11 mouse cellular contexts compared by ENCODE assay signal in genomic region chr17:80779782-80780181, GRCm38 (mm10). TPM values are rescaled to one million over a fixed set of nuclear protein-coding genes. Genes with fewer than 3 reads are reported as not detected.
A peak's percentile ranks its signal among the peaks of the same experiment; 100 is the strongest.
DNase-seq lines count a peak whose midpoint lies in the region; ATAC-seq and TF ChIP-seq lines count a peak whose summit lies in the region.
"Had no signal": no experiment of that assay in that cellular context is flagged by ENCODE, and none has a peak within 500 bp of the region (broad histone marks: within the 10 kb centered on the region; RNA-seq: fewer than 3 reads in every experiment).

No protein-coding gene starts in this region.

- no peaks in the 10 kb centered on the region for H3K4me1 ChIP-seq in heart, embryonic 10.5 days
- no peaks in the 10 kb centered on the region for H3K4me1 ChIP-seq in midbrain, postnatal 0 days (ENCODE audit: insufficient read depth, low read length)
- H3K4me1 ChIP-seq in midbrain, embryonic 16.5 days (ENCODE audit: control insufficient read depth, insufficient read depth, low read length) = no peaks in the 10 kb centered on the region
- H3K4me1 ChIP-seq in neural tube, embryonic 14.5 days (ENCODE audit: control insufficient read depth, insufficient read depth, low read length) = 0 out of 2 replicates have a peak, but pooled peaks cover 5% of the 10 kb centered on the region

- H3K4me2 ChIP-seq in midbrain, postnatal 0 days (ENCODE audit: low read depth, low read length, poor library complexity, severe bottlenecking) = no peak overlapping the region
- H3K4me2 ChIP-seq in midbrain, embryonic 16.5 days (ENCODE audit: low read length) = no peak overlapping the region
- H3K4me2 ChIP-seq in neural tube, embryonic 14.5 days (ENCODE audit: low read depth, low read length) = no peak overlapping the region
- H3K4me2 ChIP-seq: hindbrain, embryonic 14.5 days had no signal

- no peak overlapping the region for H3K9ac ChIP-seq in midbrain, postnatal 0 days (replicated peaks; ENCODE audit: low read length, poor library complexity, severe bottlenecking)
- no peak overlapping the region for H3K9ac ChIP-seq in midbrain, embryonic 16.5 days (ENCODE audit: low read depth, low read length)
- no peak overlapping the region for H3K9ac ChIP-seq in neural tube, embryonic 14.5 days (replicated peaks; ENCODE audit: low read depth, low read length)
- H3K9ac ChIP-seq: hindbrain, embryonic 14.5 days; liver, postnatal 0 days had no signal

- no peak overlapping the region for H3K4me3 ChIP-seq in heart, embryonic 10.5 days
- no peak overlapping the region for H3K4me3 ChIP-seq in midbrain, postnatal 0 days (ENCODE audit: low read depth, low read length)
- no peak overlapping the region for H3K4me3 ChIP-seq in midbrain, embryonic 16.5 days (ENCODE audit: low read depth, low read length)
- no peak overlapping the region for H3K4me3 ChIP-seq in neural tube, embryonic 14.5 days (ENCODE audit: low read depth, low read length)

- H3K27ac ChIP-seq in heart, embryonic 10.5 days = no peak overlapping the region
- no peak overlapping the region for H3K27ac ChIP-seq in midbrain, postnatal 0 days (ENCODE audit: low read depth, low read length)
- H3K27ac ChIP-seq in midbrain, embryonic 16.5 days (ENCODE audit: low read length) = no peak overlapping the region
- peak overlapping the region; percentile 40; the same call in 1 of the 2 replicates for H3K27ac ChIP-seq in neural tube, embryonic 14.5 days (ENCODE audit: low read depth, low read length)
- H3K27ac ChIP-seq: hindbrain, embryonic 14.5 days had no signal

- peak; percentile 98 for DNase-seq in heart, adult 11 months
- DNase-seq in heart, embryonic 10.5 days (ENCODE audit: low spot score) = no peak
- DNase-seq in midbrain, postnatal 0 days (ENCODE audit: low spot score) = peak; percentile 44
- peak; percentile 77 for DNase-seq in gastrocnemius, postnatal 14 days
- no peak for DNase-seq in layer of hippocampus, postnatal 36 days
- no peak for DNase-seq in thymus, postnatal 4 days
- DNase-seq: adrenal gland, adult 2 months; liver, postnatal 0 days had no signal

- H3K27me3 ChIP-seq in heart, embryonic 10.5 days (ENCODE audit: insufficient read depth, poor library complexity, severe bottlenecking) = no peaks in the 10 kb centered on the region
- H3K27me3 ChIP-seq in midbrain, postnatal 0 days (ENCODE audit: insufficient read depth, low read length) = no peaks in the 10 kb centered on the region
- H3K27me3 ChIP-seq in midbrain, embryonic 16.5 days (ENCODE audit: control insufficient read depth, insufficient read depth, low read depth, low read length) = no peaks in the 10 kb centered on the region
- no peaks in the 10 kb centered on the region for H3K27me3 ChIP-seq in neural tube, embryonic 14.5 days (ENCODE audit: control insufficient read depth, insufficient read depth, low read length)

- no peaks in the 10 kb centered on the region for H3K36me3 ChIP-seq in heart, embryonic 10.5 days
- H3K36me3 ChIP-seq in midbrain, postnatal 0 days (ENCODE audit: insufficient read depth, low read length) = no peaks in the 10 kb centered on the region
- H3K36me3 ChIP-seq in midbrain, embryonic 16.5 days (ENCODE audit: control insufficient read depth, insufficient read depth, low read length) = no peaks in the 10 kb centered on the region
- no peaks in the 10 kb centered on the region for H3K36me3 ChIP-seq in neural tube, embryonic 14.5 days (ENCODE audit: control insufficient read depth, insufficient read depth, low read length)

- H3K9me3 ChIP-seq in heart, embryonic 10.5 days = 0 out of 2 replicates have a peak, but pooled peaks cover 2% of the 10 kb centered on the region
- H3K9me3 ChIP-seq in midbrain, postnatal 0 days (ENCODE audit: low read length) = no peaks in the 10 kb centered on the region
- no peaks in the 10 kb centered on the region; the same call in 1 of the 2 replicates for H3K9me3 ChIP-seq in midbrain, embryonic 16.5 days (replicated peaks; ENCODE audit: control insufficient read depth, low read length, poor library complexity, severe bottlenecking)
- no peaks in the 10 kb centered on the region for H3K9me3 ChIP-seq in neural tube, embryonic 14.5 days (ENCODE audit: control insufficient read depth, low read length)

- intact Hi-C loops in gastrocnemius, postnatal 14 days (cut with DNase I; ENCODE audit: low total_unique reads) = no loop called here

- TF ChIP-seq CTCF in midbrain, postnatal 0 days (IDR thresholded peaks at IDR 0.05) = no peak

- no peak for ATAC-seq in midbrain, postnatal 0 days (ENCODE audit: low FRiP score)
- ATAC-seq in midbrain, embryonic 16.5 days = no peak
- no peak for ATAC-seq in neural tube, embryonic 14.5 days (ENCODE audit: low read depth)
- ATAC-seq: liver, postnatal 0 days had no signal

- WGBS in heart, embryonic 10.5 days = 82% methylated on average over 6 of the region's 6 CpGs
- 76% methylated on average over 6 of the region's 6 CpGs for WGBS in midbrain, postnatal 0 days
- WGBS in midbrain, embryonic 16.5 days = 76% methylated on average over 6 of the region's 6 CpGs
- WGBS in neural tube, embryonic 14.5 days = 66% methylated on average over 6 of the region's 6 CpGs

RNA-seq across cellular contexts. Expression of gene Map4k3, which starts 51.5 kb away (rescaled TPM):
- 13.5 and 17.6 TPM in 2 replicates for polyA plus RNA-seq in heart, embryonic 10.5 days (2016; fragmentation: Nextera tagmentation; extraction: Ambion mirVana)
- 60.9 and 64.5 TPM in 2 replicates for total RNA-seq in midbrain, postnatal 0 days (2014; rRNA removed)
- 16.9 and 17.3 TPM in 2 replicates for polyA plus RNA-seq in midbrain, postnatal 0 days (2015; fragmentation: Nextera tagmentation; extraction: Ambion mirVana)
- polyA plus RNA-seq in midbrain, embryonic 16.5 days (2015; fragmentation: Nextera tagmentation; extraction: Ambion mirVana) = 21.2 and 26.3 TPM in 2 replicates
- total RNA-seq in gastrocnemius, postnatal 14 days (2021) = 10 to 100 TPM; 16.4 to 17.3 TPM
- polyA plus RNA-seq in neural tube, embryonic 14.5 days (2014; fragmentation: Nextera tagmentation; extraction: Ambion mirVana) = 34.0 and 40.6 TPM in 2 replicates
- 10 to 100 TPM; 89.8 to 92.7 TPM for total RNA-seq in layer of hippocampus, postnatal 36 days (2021)

Comparison
In these comparisons a context has a peak if more than half of its experiments do, and no peak if none do; other contexts are left out.
1. DNase-seq: peak in heart, adult 11 months (single experiment), midbrain, postnatal 0 days (single experiment) and gastrocnemius, postnatal 14 days (single experiment); none in heart, embryonic 10.5 days (single experiment), layer of hippocampus, postnatal 36 days (0 of 2) and thymus, postnatal 4 days (single experiment).